Mouse (Mus musculus): ENCODE measurements around the gene P2ry2. TPM values are rescaled to one million over a fixed set of nuclear protein-coding genes. Genes with fewer than 3 reads are reported as not detected.
A peak's percentile ranks its signal among the peaks of the same experiment; 100 is the strongest.

Gene P2ry2
- polyA plus RNA-seq (2014; fragmentation: Nextera tagmentation; extraction: Ambion mirVana): 0.16 TPM in 1 of 2 replicates, not detected in the other

- H3K36me3 ChIP-seq (ENCODE audit: control insufficient read depth, insufficient read depth, low read length): no peaks in the 10 kb centered on the region
- H3K4me3 ChIP-seq (replicated peaks; ENCODE audit: low read depth, low read length): peak within 1 kb of the TSS; percentile 45
- DNase-seq (no peak), ATAC-seq (ENCODE audit: low FRiP score, low TSS enrichment) (no peak)
- H3K4me2 ChIP-seq (ENCODE audit: low read length): peak within 1 kb of the TSS; percentile 94
- H3K9ac ChIP-seq (replicated peaks; ENCODE audit: low read length): peak within 1 kb of the TSS; percentile 46; the same call in 1 of the 2 replicates
- H3K9me3 ChIP-seq (ENCODE audit: control insufficient read depth, low read length): no peaks in the 10 kb centered on the region
- peaks cover 9% of the 10 kb centered on the region; the same call in 1 of the 2 replicates for H3K4me1 ChIP-seq (ENCODE audit: control insufficient read depth, insufficient read depth, low read length)
- H3K27ac ChIP-seq (replicated peaks; ENCODE audit: low read depth, low read length): no peak within 1 kb of the TSS
- H3K27me3 ChIP-seq (ENCODE audit: control insufficient read depth, insufficient read depth, low read length): peaks cover 40% of the 10 kb centered on the region
- WGBS: 64% methylated on average over 4 of the region's 4 CpGs
Observed at GRCm38 (mm10) chr7:101012541-101012940, at the start of gene P2ry2. Gene P2ry2, minus strand, starts transcription at chr7:101012866.

DNA sequence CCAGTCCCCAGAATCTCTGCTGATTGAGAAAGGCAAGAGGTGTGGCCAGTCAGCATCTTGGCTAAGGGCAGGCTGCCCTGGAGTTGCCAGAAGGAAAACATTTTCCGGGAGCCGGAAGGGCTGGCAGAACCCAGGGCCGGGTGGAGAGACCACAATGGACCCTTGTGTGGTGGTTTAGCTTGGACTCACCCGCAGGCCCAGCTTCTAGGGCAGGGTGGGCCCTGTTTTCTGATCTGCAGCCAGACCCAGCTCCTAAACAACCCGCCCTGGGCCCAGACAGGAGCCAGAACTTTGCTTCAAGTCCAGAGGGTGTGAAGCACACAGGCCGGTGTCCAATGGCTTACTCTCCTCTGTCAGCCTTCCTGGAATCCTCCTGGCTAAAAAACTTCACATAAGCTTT is 49.6 kb upstream of the P2ry2 start:
- Histone ChIP-seq H3K4me3 (replicated peaks; ENCODE audit: low read depth, low read length) (no peak overlapping the region), H3K9ac (replicated peaks; ENCODE audit: low read length) (no peak overlapping the region), H3K27ac (replicated peaks; ENCODE audit: low read depth, low read length) (no peak overlapping the region), H3K36me3 (ENCODE audit: control insufficient read depth, insufficient read depth, low read length) (no peaks in the 10 kb centered on the region), H3K9me3 (ENCODE audit: control insufficient read depth, low read length) (no peaks in the 10 kb centered on the region), H3K4me2 (ENCODE audit: low read length) (no peak overlapping the region), H3K4me1 (ENCODE audit: control insufficient read depth, insufficient read depth, low read length) (no peaks in the 10 kb centered on the region), H3K27me3 (ENCODE audit: control insufficient read depth, insufficient read depth, low read length) (no peaks in the 10 kb centered on the region)
- no peak for ATAC-seq (ENCODE audit: low FRiP score, low TSS enrichment)
- WGBS: 87% methylated on average over 6 of the region's 6 CpGs
- DNase-seq: no peak

GRCm38 (mm10) chr7:101061381-101061780 is 48.7 kb upstream of the P2ry2 start:
- WGBS: 6% methylated on average over 17 of the region's 17 CpGs
- Histone ChIP-seq H3K4me2 (ENCODE audit: low read length) (peak overlapping the region; percentile 29), H3K27ac (replicated peaks; ENCODE audit: low read depth, low read length) (no peak overlapping the region), H3K9ac (replicated peaks; ENCODE audit: low read length) (no peak overlapping the region; the same call in 1 of the 2 replicates), H3K27me3 (ENCODE audit: control insufficient read depth, insufficient read depth, low read length) (no peaks in the 10 kb centered on the region), H3K9me3 (ENCODE audit: control insufficient read depth, low read length) (no peaks in the 10 kb centered on the region), H3K4me1 (ENCODE audit: control insufficient read depth, insufficient read depth, low read length) (no peaks in the 10 kb centered on the region), H3K36me3 (ENCODE audit: control insufficient read depth, insufficient read depth, low read length) (no peaks in the 10 kb centered on the region), H3K4me3 (replicated peaks; ENCODE audit: low read depth, low read length) (no peak overlapping the region)
- peak; percentile 91 for DNase-seq
- peak; percentile 37; the same call in 1 of the 2 replicates for ATAC-seq (ENCODE audit: low FRiP score, low TSS enrichment)

DNA sequence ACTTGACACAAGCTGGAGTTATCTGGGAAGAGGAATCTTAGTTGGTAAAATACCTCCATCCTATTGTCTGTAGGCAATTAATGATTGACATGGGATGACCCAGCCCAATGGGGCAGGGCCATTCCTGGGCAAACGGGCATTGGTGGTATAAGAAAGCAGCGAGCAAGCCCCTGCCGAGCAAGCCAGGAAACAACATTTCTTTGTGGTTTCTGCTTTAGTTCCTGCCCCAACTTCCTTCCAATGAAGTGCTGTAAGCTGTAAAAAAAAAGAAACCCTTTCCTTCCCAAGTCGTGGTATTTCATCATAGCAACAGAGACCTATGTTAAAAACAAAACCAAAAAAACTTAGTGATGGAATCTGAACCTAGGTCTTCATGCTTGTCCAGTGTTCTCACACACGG is 47.8 kb upstream of the P2ry2 start:
- Histone ChIP-seq H3K27ac (replicated peaks; ENCODE audit: low read depth, low read length) (no peak overlapping the region), H3K4me2 (ENCODE audit: low read length) (no peak overlapping the region), H3K36me3 (ENCODE audit: control insufficient read depth, insufficient read depth, low read length) (no peaks in the 10 kb centered on the region), H3K4me3 (replicated peaks; ENCODE audit: low read depth, low read length) (no peak overlapping the region), H3K9me3 (ENCODE audit: control insufficient read depth, low read length) (no peaks in the 10 kb centered on the region), H3K4me1 (ENCODE audit: control insufficient read depth, insufficient read depth, low read length) (no peaks in the 10 kb centered on the region), H3K9ac (replicated peaks; ENCODE audit: low read length) (no peak overlapping the region), H3K27me3 (ENCODE audit: control insufficient read depth, insufficient read depth, low read length) (no peaks in the 10 kb centered on the region)
- DNase-seq (no peak), ATAC-seq (ENCODE audit: low FRiP score, low TSS enrichment) (no peak)
- 76% methylated on average over 5 of the region's 5 CpGs for WGBS

- Histone ChIP-seq H3K27me3 (ENCODE audit: control insufficient read depth, insufficient read depth, low read length) (no peaks in the 10 kb centered on the region), H3K27ac (replicated peaks; ENCODE audit: low read depth, low read length) (no peak overlapping the region), H3K36me3 (ENCODE audit: control insufficient read depth, insufficient read depth, low read length) (no peaks in the 10 kb centered on the region), H3K4me2 (ENCODE audit: low read length) (no peak overlapping the region), H3K9me3 (ENCODE audit: control insufficient read depth, low read length) (no peaks in the 10 kb centered on the region), H3K9ac (replicated peaks; ENCODE audit: low read length) (no peak overlapping the region), H3K4me1 (ENCODE audit: control insufficient read depth, insufficient read depth, low read length) (no peaks in the 10 kb centered on the region), H3K4me3 (replicated peaks; ENCODE audit: low read depth, low read length) (no peak overlapping the region)
- ATAC-seq (ENCODE audit: low FRiP score, low TSS enrichment) (no peak), DNase-seq (peak; percentile 46)
- 54% methylated on average over 5 of the region's 5 CpGs for WGBS
Observed at GRCm38 (mm10) chr7:101059188-101059587, 46.5 kb upstream of the P2ry2 start.

DNA sequence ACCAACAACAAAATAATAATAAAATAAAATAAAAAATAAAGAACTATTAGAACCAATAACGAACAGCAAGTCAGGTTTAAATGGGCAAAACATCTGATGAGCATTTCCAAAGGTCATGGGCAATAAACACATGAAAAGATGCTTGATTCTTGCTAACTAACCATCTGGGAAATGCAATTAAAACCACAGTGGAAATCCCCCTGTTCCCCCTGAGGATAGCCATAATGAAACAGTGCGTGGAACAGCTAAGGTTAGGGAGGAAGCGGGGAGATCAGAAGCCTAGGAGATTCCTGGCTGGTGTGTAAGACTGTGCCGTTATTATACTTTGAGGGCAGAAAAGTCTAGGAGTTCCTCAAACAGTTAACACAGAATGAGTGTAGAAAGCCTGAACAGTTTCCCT is 44.6 kb upstream of the P2ry2 start:
- 62% methylated on average over 4 of the region's 4 CpGs for WGBS
- ATAC-seq (ENCODE audit: low FRiP score, low TSS enrichment): no peak

DNA sequence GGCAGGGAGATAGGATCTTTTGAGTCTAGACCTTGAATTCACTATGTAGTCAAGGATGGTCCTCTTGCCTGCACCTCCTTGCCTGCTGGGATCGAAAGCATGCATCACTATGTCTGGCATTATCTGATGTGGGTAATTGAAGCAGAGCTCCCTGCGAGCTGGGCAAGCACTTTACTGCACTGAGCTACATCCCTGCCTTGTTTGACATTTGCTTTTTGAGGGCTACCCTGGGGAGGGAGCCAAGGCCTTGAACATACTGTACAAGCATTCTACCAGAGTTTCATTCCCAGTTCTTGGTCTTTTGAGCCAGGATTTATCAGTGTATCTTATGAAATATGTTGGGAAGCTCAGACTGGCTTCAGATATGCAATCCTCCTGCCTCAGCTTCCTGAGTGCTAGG is 40.5 kb upstream of the P2ry2 start:
- ATAC-seq (ENCODE audit: low FRiP score, low TSS enrichment): no peak
- DNase-seq: no peak

More for the DNA sequence above, 44.6 kb upstream of the P2ry2 start:
- Histone ChIP-seq H3K36me3 (ENCODE audit: control insufficient read depth, insufficient read depth, low read length) (no peaks in the 10 kb centered on the region), H3K27me3 (ENCODE audit: control insufficient read depth, insufficient read depth, low read length) (no peaks in the 10 kb centered on the region), H3K4me3 (replicated peaks; ENCODE audit: low read depth, low read length) (no peak overlapping the region), H3K4me2 (ENCODE audit: low read length) (no peak overlapping the region), H3K9me3 (ENCODE audit: control insufficient read depth, low read length) (no peaks in the 10 kb centered on the region), H3K27ac (replicated peaks; ENCODE audit: low read depth, low read length) (no peak overlapping the region), H3K4me1 (ENCODE audit: control insufficient read depth, insufficient read depth, low read length) (no peaks in the 10 kb centered on the region), H3K9ac (replicated peaks; ENCODE audit: low read length) (no peak overlapping the region)
- no peak for DNase-seq

GRCm38 (mm10) chr7:101051551-101052221 is 39.0 kb upstream of the P2ry2 start:
- H3K27ac ChIP-seq (replicated peaks; ENCODE audit: low read depth, low read length): no peak overlapping the region
- 22% methylated on average over 11 of the region's 11 CpGs for WGBS

More for the DNA sequence above, 40.5 kb upstream of the P2ry2 start:
- H3K4me2 ChIP-seq (ENCODE audit: low read length): no peak overlapping the region
- H3K36me3 ChIP-seq (ENCODE audit: control insufficient read depth, insufficient read depth, low read length): no peaks in the 10 kb centered on the region
- H3K4me1 ChIP-seq (ENCODE audit: control insufficient read depth, insufficient read depth, low read length): no peaks in the 10 kb centered on the region
- no peaks in the 10 kb centered on the region for H3K9me3 ChIP-seq (ENCODE audit: control insufficient read depth, low read length)
- H3K27me3 ChIP-seq (ENCODE audit: control insufficient read depth, insufficient read depth, low read length): no peaks in the 10 kb centered on the region
- no peak overlapping the region for H3K4me3 ChIP-seq (replicated peaks; ENCODE audit: low read depth, low read length)
- H3K9ac ChIP-seq (replicated peaks; ENCODE audit: low read length): no peak overlapping the region
- WGBS: 68% methylated on average over 2 of the region's 2 CpGs
- no peak overlapping the region for H3K27ac ChIP-seq (replicated peaks; ENCODE audit: low read depth, low read length)

More at GRCm38 (mm10) chr7:101051551-101052221, 39.0 kb upstream of the P2ry2 start:
- no peaks in the 10 kb centered on the region for H3K27me3 ChIP-seq (ENCODE audit: control insufficient read depth, insufficient read depth, low read length)
- H3K9me3 ChIP-seq (ENCODE audit: control insufficient read depth, low read length): no peaks in the 10 kb centered on the region
- H3K36me3 ChIP-seq (ENCODE audit: control insufficient read depth, insufficient read depth, low read length): no peaks in the 10 kb centered on the region
- H3K4me1 ChIP-seq (ENCODE audit: control insufficient read depth, insufficient read depth, low read length): no peaks in the 10 kb centered on the region
- no peak overlapping the region for H3K4me3 ChIP-seq (replicated peaks; ENCODE audit: low read depth, low read length)
- peak; percentile 89 for DNase-seq
- ATAC-seq (ENCODE audit: low FRiP score, low TSS enrichment): peak; percentile 48; the same call in 1 of the 2 replicates
- no peak overlapping the region for H3K4me2 ChIP-seq (ENCODE audit: low read length)
- H3K9ac ChIP-seq (replicated peaks; ENCODE audit: low read length): no peak overlapping the region
